Mouse (Mus musculus) limb, embryonic 15.5 days (tissue): ENCODE results near the gene Ypel5. TPM values are rescaled to one million over a fixed set of nuclear protein-coding genes. Genes with fewer than 3 reads are reported as not detected.

Experiments
- ATAC-seq: fragments of 200-750 bp; cut with Nextera tagmentation; 2 replicates; pipeline ENCODE4 v1.8.0; 2017; ENCODE audit warnings: low read depth, moderate TSS enrichment; ENCODE audit not compliant: insufficient number of reproducible peaks, low FRiP score, low TSS enrichment
- H3K27ac ChIP-seq: fragments of 300-500 bp; sonication (generic); 2 replicates; pipeline ENCODE4 v1.5.1; 2015; ENCODE audit warnings: moderate library complexity, mild to moderate bottlenecking, inconsistent platforms
- H3K27me3 ChIP-seq: fragments of 300-500 bp; sonication (generic); 2 replicates; pipeline ENCODE4 v1.6.1; 2015; ENCODE audit warnings: inconsistent platforms
- H3K36me3 ChIP-seq: fragments of 300-500 bp; sonication (generic); 2 replicates; pipeline ENCODE4 v1.6.1; 2015; ENCODE audit warnings: inconsistent platforms
- H3K4me1 ChIP-seq: fragments of 300-500 bp; sonication (generic); 2 replicates; pipeline ENCODE4 v1.6.1; 2015; ENCODE audit warnings: inconsistent platforms
- H3K4me2 ChIP-seq: fragments of 300-500 bp; sonication (generic); 2 replicates; pipeline ENCODE4 v1.6.1; 2015; ENCODE audit warnings: mild to moderate bottlenecking, inconsistent platforms
- H3K4me3 ChIP-seq: fragments of 300-500 bp; sonication (generic); 2 replicates; pipeline ENCODE4 v1.5.1; 2015; ENCODE audit warnings: mild to moderate bottlenecking, inconsistent platforms
- H3K9ac ChIP-seq: fragments of 300-500 bp; sonication (generic); 2 replicates; pipeline ENCODE4 v1.6.1; 2015; ENCODE audit warnings: inconsistent platforms
- H3K9me3 ChIP-seq: fragments of 300-500 bp; sonication (generic); 2 replicates; pipeline ENCODE4 v1.6.1; 2016; ENCODE audit warnings: inconsistent platforms
- WGBS: fragments of 180-500 bp; shearing (Covaris S2); methylation state at CpG from one replicate; pipeline ENCODE4 v1.1.7; 2015; 5-methylcytosine and 5-hydroxymethylcytosine counted together
- polyA plus RNA-seq: library from polyadenylated mRNA; unstranded; fragments of >200 nt; fragmentation: Nextera tagmentation; extraction: Ambion mirVana; gene quantifications from 2 replicates; pipeline ENCODE4 v1.2.1, GENCODE M21; 2015

The Ypel5 gene
- polyA plus RNA-seq, 1 experiment from 2014 or later = 61.6 TPM

GRCm38 (mm10) chr17:72857677-72858633 lies 21.7 kb downstream of the Ypel5 start:
- Histone ChIP-seq H3K4me2 (no peak overlapping the region), H3K9ac (no peak overlapping the region), H3K36me3 (peaks cover 3% of the 10 kb centered on the region; the same call in 1 of the 2 replicates), H3K9me3 (no peaks in the 10 kb centered on the region), H3K4me3 (no peak overlapping the region), H3K27ac (peak overlapping the region; percentile 47; the same call in 1 of the 2 replicates), H3K27me3 (no peaks in the 10 kb centered on the region), H3K4me1 (peaks cover 6% of the 10 kb centered on the region; the same call in 1 of the 2 replicates)
- WGBS = 55% methylated on average over 13 of the region's 13 CpGs
- no peak for ATAC-seq

- H3K9ac ChIP-seq = no peak overlapping the region
- ATAC-seq = no peak
- no peaks in the 10 kb centered on the region for H3K36me3 ChIP-seq
- no peaks in the 10 kb centered on the region for H3K9me3 ChIP-seq
- WGBS = 71% methylated on average over 10 of the region's 10 CpGs
- H3K4me3 ChIP-seq = no peak overlapping the region
- no peak overlapping the region for H3K4me2 ChIP-seq
- no peak overlapping the region for H3K27ac ChIP-seq
- H3K4me1 ChIP-seq = no peaks in the 10 kb centered on the region
- H3K27me3 ChIP-seq = no peaks in the 10 kb centered on the region
These were observed 27.0 kb downstream of the Ypel5 start for GRCm38 (mm10) chr17:72863226-72863625.

- 88% methylated on average over 3 of the region's 3 CpGs for WGBS
- no peak overlapping the region for H3K4me3 ChIP-seq
- H3K9me3 ChIP-seq = no peaks in the 10 kb centered on the region
- H3K4me1 ChIP-seq = no peaks in the 10 kb centered on the region
- no peaks in the 10 kb centered on the region for H3K27me3 ChIP-seq
- H3K9ac ChIP-seq = no peak overlapping the region
- no peak overlapping the region for H3K4me2 ChIP-seq
- H3K27ac ChIP-seq = no peak overlapping the region
- H3K36me3 ChIP-seq = no peaks in the 10 kb centered on the region
- no peak for ATAC-seq
These were observed 30.5 kb downstream of the Ypel5 start for GRCm38 (mm10) chr17:72866624-72867245.

- Histone ChIP-seq H3K27me3 (no peaks in the 10 kb centered on the region), H3K36me3 (no peaks in the 10 kb centered on the region), H3K9me3 (no peaks in the 10 kb centered on the region), H3K9ac (no peak overlapping the region), H3K4me2 (no peak overlapping the region), H3K4me1 (no peaks in the 10 kb centered on the region), H3K4me3 (no peak overlapping the region), H3K27ac (no peak overlapping the region)
- WGBS = 87% methylated on average over 2 of the region's 2 CpGs
- no peak for ATAC-seq
These were observed 31.9 kb downstream of the Ypel5 start for GRCm38 (mm10) chr17:72868181-72868580.

GRCm38 (mm10) chr17:72878979-72879378 lies 42.7 kb downstream of the Ypel5 start:
- ATAC-seq = no peak

GRCm38 (mm10) chr17:72880156-72880555 lies 43.9 kb downstream of the Ypel5 start:
- Histone ChIP-seq H3K9me3 (no peaks in the 10 kb centered on the region), H3K36me3 (no peaks in the 10 kb centered on the region), H3K4me1 (no peaks in the 10 kb centered on the region), H3K27me3 (no peaks in the 10 kb centered on the region), H3K9ac (no peak overlapping the region), H3K27ac (no peak overlapping the region), H3K4me2 (no peak overlapping the region), H3K4me3 (no peak overlapping the region)
- WGBS = 63% methylated on average over 3 of the region's 3 CpGs
- ATAC-seq = no peak

More at GRCm38 (mm10) chr17:72878979-72879378, 42.7 kb downstream of the Ypel5 start:
- no peaks in the 10 kb centered on the region for H3K9me3 ChIP-seq
- no peak overlapping the region for H3K27ac ChIP-seq
- no peaks in the 10 kb centered on the region for H3K36me3 ChIP-seq
- H3K4me1 ChIP-seq = no peaks in the 10 kb centered on the region
- no peak overlapping the region for H3K4me2 ChIP-seq
- H3K4me3 ChIP-seq = no peak overlapping the region
- 76% methylated on average over 9 of the region's 9 CpGs for WGBS
- H3K9ac ChIP-seq = no peak overlapping the region
- H3K27me3 ChIP-seq = no peaks in the 10 kb centered on the region

GRCm38 (mm10) chr17:72881051-72881450 lies 44.8 kb downstream of the Ypel5 start:
- Histone ChIP-seq H3K27ac (no peak overlapping the region), H3K36me3 (no peaks in the 10 kb centered on the region), H3K9ac (no peak overlapping the region), H3K27me3 (no peaks in the 10 kb centered on the region), H3K4me2 (no peak overlapping the region), H3K4me3 (no peak overlapping the region), H3K9me3 (no peaks in the 10 kb centered on the region), H3K4me1 (no peaks in the 10 kb centered on the region)
- no peak for ATAC-seq
- WGBS = 70% methylated on average over 3 of the region's 3 CpGs

- WGBS = 63% methylated on average over 1 of the region's 1 CpGs
These were observed 45.6 kb downstream of the Ypel5 start for GRCm38 (mm10) chr17:72881804-72882203.

GRCm38 (mm10) chr17:72889556-72890397 lies 53.5 kb downstream of the Ypel5 start:
- 23% methylated on average over 19 of the region's 20 CpGs for WGBS

More at GRCm38 (mm10) chr17:72881804-72882203, 45.6 kb downstream of the Ypel5 start:
- Histone ChIP-seq H3K4me2 (no peak overlapping the region), H3K36me3 (no peaks in the 10 kb centered on the region), H3K4me3 (no peak overlapping the region), H3K27me3 (no peaks in the 10 kb centered on the region), H3K9me3 (no peaks in the 10 kb centered on the region), H3K27ac (no peak overlapping the region), H3K4me1 (no peaks in the 10 kb centered on the region), H3K9ac (no peak overlapping the region)
- ATAC-seq = no peak

GRCm38 (mm10) chr17:72890398-72890898 lies 54.2 kb downstream of the Ypel5 start:
- Histone ChIP-seq H3K36me3 (no peaks in the 10 kb centered on the region), H3K4me1 (peaks cover 8% of the 10 kb centered on the region; the same call in 1 of the 2 replicates), H3K27me3 (no peaks in the 10 kb centered on the region), H3K9ac (no peak overlapping the region), H3K4me3 (no peak overlapping the region), H3K27ac (no peak overlapping the region), H3K9me3 (no peaks in the 10 kb centered on the region), H3K4me2 (no peak overlapping the region)
- WGBS = 65% methylated on average over 8 of the region's 8 CpGs
- ATAC-seq = no peak

More at GRCm38 (mm10) chr17:72889556-72890397, 53.5 kb downstream of the Ypel5 start:
- H3K4me3 ChIP-seq = no peak overlapping the region
- peaks cover 8% of the 10 kb centered on the region; the same call in 1 of the 2 replicates for H3K4me1 ChIP-seq
- H3K9ac ChIP-seq = no peak overlapping the region
- no peaks in the 10 kb centered on the region for H3K27me3 ChIP-seq
- no peak for ATAC-seq
- no peak overlapping the region for H3K4me2 ChIP-seq
- H3K27ac ChIP-seq = no peak overlapping the region
- no peaks in the 10 kb centered on the region for H3K36me3 ChIP-seq
- no peaks in the 10 kb centered on the region for H3K9me3 ChIP-seq

GRCm38 (mm10) chr17:72891556-72891955 lies 55.3 kb downstream of the Ypel5 start:
- ATAC-seq = no peak
- Histone ChIP-seq H3K36me3 (no peaks in the 10 kb centered on the region), H3K27me3 (no peaks in the 10 kb centered on the region), H3K4me2 (no peak overlapping the region), H3K4me3 (no peak overlapping the region), H3K4me1 (peaks cover 8% of the 10 kb centered on the region; the same call in 1 of the 2 replicates), H3K9ac (no peak overlapping the region), H3K27ac (no peak overlapping the region), H3K9me3 (no peaks in the 10 kb centered on the region)
- WGBS = 90% methylated on average over 6 of the region's 6 CpGs
